Mouse (Mus musculus): ENCODE data around the gene Ush2a. TPM values are rescaled to one million over a fixed set of nuclear protein-coding genes. Genes with fewer than 3 reads are reported as not detected.
A peak's percentile ranks its signal among the peaks of the same experiment; 100 is the strongest.

The Ush2a gene
- polyA plus RNA-seq, 1 experiment from 2014 or later = 0.15 TPM

GRCm38 (mm10) chr1:188633736-188634135 lies 371.9 kb downstream of the Ush2a start:
- Histone ChIP-seq H3K27ac (replicated peaks; ENCODE audit: low read depth, low read length) (no peak overlapping the region), H3K9ac (ENCODE audit: low read length) (no peak overlapping the region), H3K4me2 (ENCODE audit: low read depth, severe bottlenecking) (no peak overlapping the region), H3K9me3 (ENCODE audit: control insufficient read depth, low read length) (no peaks in the 10 kb centered on the region), H3K27me3 (ENCODE audit: control insufficient read depth, insufficient read depth, low read length) (no peaks in the 10 kb centered on the region), H3K36me3 (ENCODE audit: control insufficient read depth, insufficient read depth, low read length) (no peaks in the 10 kb centered on the region), H3K4me1 (ENCODE audit: control insufficient read depth, insufficient read depth, low read length) (no peaks in the 10 kb centered on the region), H3K4me3 (ENCODE audit: low read depth, low read length) (no peak overlapping the region)
- 47% methylated on average over 4 of the region's 4 CpGs for WGBS
- ATAC-seq (ENCODE audit: insufficient number of reproducible peaks, low FRiP score, low TSS enrichment, low read depth) (no peak), DNase-seq (ENCODE audit: low spot score) (no peak)

- no peaks in the 10 kb centered on the region for H3K9me3 ChIP-seq (ENCODE audit: control insufficient read depth, low read length)
- ATAC-seq (ENCODE audit: insufficient number of reproducible peaks, low FRiP score, low TSS enrichment, low read depth) = no peak
These were observed 377.8 kb downstream of the Ush2a start for GRCm38 (mm10) chr1:188639666-188640065.

GRCm38 (mm10) chr1:188643156-188643555 lies 381.3 kb downstream of the Ush2a start:
- H3K36me3 ChIP-seq (ENCODE audit: control insufficient read depth, insufficient read depth, low read length) = no peaks in the 10 kb centered on the region
- H3K4me2 ChIP-seq (ENCODE audit: low read depth, severe bottlenecking) = no peak overlapping the region
- H3K9ac ChIP-seq (ENCODE audit: low read length) = no peak overlapping the region
- ATAC-seq (ENCODE audit: insufficient number of reproducible peaks, low FRiP score, low TSS enrichment, low read depth) = no peak
- H3K27me3 ChIP-seq (ENCODE audit: control insufficient read depth, insufficient read depth, low read length) = no peaks in the 10 kb centered on the region
- 90% methylated on average over 3 of the region's 3 CpGs for WGBS
- H3K4me3 ChIP-seq (ENCODE audit: low read depth, low read length) = no peak overlapping the region
- no peak overlapping the region for H3K27ac ChIP-seq (replicated peaks; ENCODE audit: low read depth, low read length)
- DNase-seq (ENCODE audit: low spot score) = no peak
- H3K4me1 ChIP-seq (ENCODE audit: control insufficient read depth, insufficient read depth, low read length) = no peaks in the 10 kb centered on the region
- H3K9me3 ChIP-seq (ENCODE audit: control insufficient read depth, low read length) = no peaks in the 10 kb centered on the region

More at GRCm38 (mm10) chr1:188639666-188640065, 377.8 kb downstream of the Ush2a start:
- no peak overlapping the region for H3K4me3 ChIP-seq (ENCODE audit: low read depth, low read length)
- H3K27ac ChIP-seq (replicated peaks; ENCODE audit: low read depth, low read length) = no peak overlapping the region
- no peaks in the 10 kb centered on the region for H3K36me3 ChIP-seq (ENCODE audit: control insufficient read depth, insufficient read depth, low read length)
- H3K9ac ChIP-seq (ENCODE audit: low read length) = no peak overlapping the region
- no peak overlapping the region for H3K4me2 ChIP-seq (ENCODE audit: low read depth, severe bottlenecking)
- no peaks in the 10 kb centered on the region for H3K27me3 ChIP-seq (ENCODE audit: control insufficient read depth, insufficient read depth, low read length)
- DNase-seq (ENCODE audit: low spot score) = no peak
- H3K4me1 ChIP-seq (ENCODE audit: control insufficient read depth, insufficient read depth, low read length) = no peaks in the 10 kb centered on the region

GRCm38 (mm10) chr1:188653001-188653400 lies 391.2 kb downstream of the Ush2a start:
- Histone ChIP-seq H3K4me3 (ENCODE audit: low read depth, low read length) (no peak overlapping the region), H3K4me2 (ENCODE audit: low read depth, severe bottlenecking) (no peak overlapping the region), H3K4me1 (ENCODE audit: control insufficient read depth, insufficient read depth, low read length) (no peaks in the 10 kb centered on the region), H3K36me3 (ENCODE audit: control insufficient read depth, insufficient read depth, low read length) (no peaks in the 10 kb centered on the region), H3K27ac (replicated peaks; ENCODE audit: low read depth, low read length) (no peak overlapping the region), H3K9ac (ENCODE audit: low read length) (no peak overlapping the region), H3K9me3 (ENCODE audit: control insufficient read depth, low read length) (no peaks in the 10 kb centered on the region), H3K27me3 (ENCODE audit: control insufficient read depth, insufficient read depth, low read length) (no peaks in the 10 kb centered on the region)
- DNase-seq (ENCODE audit: low spot score) (no peak), ATAC-seq (ENCODE audit: insufficient number of reproducible peaks, low FRiP score, low TSS enrichment, low read depth) (no peak)
- WGBS = 85% methylated on average over 3 of the region's 3 CpGs

- no peaks in the 10 kb centered on the region for H3K36me3 ChIP-seq (ENCODE audit: control insufficient read depth, insufficient read depth, low read length)
- H3K27ac ChIP-seq (replicated peaks; ENCODE audit: low read depth, low read length) = no peak overlapping the region
- H3K9ac ChIP-seq (ENCODE audit: low read length) = no peak overlapping the region
- no peaks in the 10 kb centered on the region for H3K27me3 ChIP-seq (ENCODE audit: control insufficient read depth, insufficient read depth, low read length)
- H3K4me1 ChIP-seq (ENCODE audit: control insufficient read depth, insufficient read depth, low read length) = peaks cover 6% of the 10 kb centered on the region; the same call in 1 of the 2 replicates
- H3K4me3 ChIP-seq (ENCODE audit: low read depth, low read length) = no peak overlapping the region
- no peaks in the 10 kb centered on the region for H3K9me3 ChIP-seq (ENCODE audit: control insufficient read depth, low read length)
- no peak for DNase-seq (ENCODE audit: low spot score)
- WGBS = 90% methylated on average over 12 of the region's 12 CpGs
- no peak for ATAC-seq (ENCODE audit: insufficient number of reproducible peaks, low FRiP score, low TSS enrichment, low read depth)
- H3K4me2 ChIP-seq (ENCODE audit: low read depth, severe bottlenecking) = no peak overlapping the region
These were observed 394.3 kb downstream of the Ush2a start for GRCm38 (mm10) chr1:188656121-188656520.

GRCm38 (mm10) chr1:188659159-188659558 lies 397.3 kb downstream of the Ush2a start:
- H3K9me3 ChIP-seq (ENCODE audit: control insufficient read depth, low read length) = no peaks in the 10 kb centered on the region
- ATAC-seq (ENCODE audit: insufficient number of reproducible peaks, low FRiP score, low TSS enrichment, low read depth) (no peak), DNase-seq (ENCODE audit: low spot score) (no peak)
- no peak overlapping the region for H3K4me3 ChIP-seq (ENCODE audit: low read depth, low read length)
- 57% methylated on average over 3 of the region's 3 CpGs for WGBS
- no peak overlapping the region for H3K4me2 ChIP-seq (ENCODE audit: low read depth, severe bottlenecking)
- no peak overlapping the region for H3K27ac ChIP-seq (replicated peaks; ENCODE audit: low read depth, low read length)
- H3K9ac ChIP-seq (ENCODE audit: low read length) = no peak overlapping the region
- peaks cover 8% of the 10 kb centered on the region; the same call in 1 of the 2 replicates for H3K4me1 ChIP-seq (ENCODE audit: control insufficient read depth, insufficient read depth, low read length)
- no peaks in the 10 kb centered on the region for H3K36me3 ChIP-seq (ENCODE audit: control insufficient read depth, insufficient read depth, low read length)
- H3K27me3 ChIP-seq (ENCODE audit: control insufficient read depth, insufficient read depth, low read length) = no peaks in the 10 kb centered on the region

- Histone ChIP-seq H3K27ac (replicated peaks; ENCODE audit: low read depth, low read length) (0 out of 2 replicates have a peak overlapping the region, but pooled peaks have one; percentile 30), H3K4me3 (ENCODE audit: low read depth, low read length) (peak overlapping the region; percentile 11; the same call in 1 of the 2 replicates), H3K9ac (ENCODE audit: low read length) (peak overlapping the region; percentile 37; the same call in 1 of the 2 replicates), H3K4me2 (ENCODE audit: low read depth, severe bottlenecking) (peak overlapping the region; percentile 43; the same call in 1 of the 2 replicates), H3K9me3 (ENCODE audit: control insufficient read depth, low read length) (no peaks in the 10 kb centered on the region), H3K27me3 (ENCODE audit: control insufficient read depth, insufficient read depth, low read length) (no peaks in the 10 kb centered on the region), H3K4me1 (ENCODE audit: control insufficient read depth, insufficient read depth, low read length) (peaks cover 8% of the 10 kb centered on the region; the same call in 1 of the 2 replicates), H3K36me3 (ENCODE audit: control insufficient read depth, insufficient read depth, low read length) (no peaks in the 10 kb centered on the region)
- DNase-seq (ENCODE audit: low spot score) (peak; percentile 56), ATAC-seq (ENCODE audit: insufficient number of reproducible peaks, low FRiP score, low TSS enrichment, low read depth) (peak; percentile 54; the same call in 1 of the 2 replicates)
- WGBS = 15% methylated on average over 3 of the region's 3 CpGs
These were observed 398.5 kb downstream of the Ush2a start for GRCm38 (mm10) chr1:188660339-188660738.

- WGBS = 0% methylated on average over 8 of the region's 8 CpGs
- Histone ChIP-seq H3K4me2 (ENCODE audit: low read depth, severe bottlenecking) (peak overlapping the region; percentile 43), H3K9ac (ENCODE audit: low read length) (peak overlapping the region; percentile 37; the same call in 1 of the 2 replicates), H3K4me1 (ENCODE audit: control insufficient read depth, insufficient read depth, low read length) (peaks cover 8% of the 10 kb centered on the region; the same call in 1 of the 2 replicates), H3K4me3 (ENCODE audit: low read depth, low read length) (peak overlapping the region; percentile 11; the same call in 1 of the 2 replicates), H3K27me3 (ENCODE audit: control insufficient read depth, insufficient read depth, low read length) (no peaks in the 10 kb centered on the region), H3K36me3 (ENCODE audit: control insufficient read depth, insufficient read depth, low read length) (no peaks in the 10 kb centered on the region), H3K27ac (replicated peaks; ENCODE audit: low read depth, low read length) (0 out of 2 replicates have a peak overlapping the region, but pooled peaks have one; percentile 30), H3K9me3 (ENCODE audit: control insufficient read depth, low read length) (no peaks in the 10 kb centered on the region)
- ATAC-seq (ENCODE audit: insufficient number of reproducible peaks, low FRiP score, low TSS enrichment, low read depth) (0 out of 2 replicates have a peak, but pooled peaks have one; percentile 9), DNase-seq (ENCODE audit: low spot score) (peak; percentile 62)
These were observed 399.1 kb downstream of the Ush2a start for GRCm38 (mm10) chr1:188660882-188661281.

- H3K27me3 ChIP-seq (ENCODE audit: control insufficient read depth, insufficient read depth, low read length) = no peaks in the 10 kb centered on the region
- H3K36me3 ChIP-seq (ENCODE audit: control insufficient read depth, insufficient read depth, low read length) = no peaks in the 10 kb centered on the region
- H3K4me1 ChIP-seq (ENCODE audit: control insufficient read depth, insufficient read depth, low read length) = no peaks in the 10 kb centered on the region
- WGBS = 88% methylated on average over 8 of the region's 8 CpGs
- H3K9ac ChIP-seq (ENCODE audit: low read length) = no peak overlapping the region
- H3K9me3 ChIP-seq (ENCODE audit: control insufficient read depth, low read length) = no peaks in the 10 kb centered on the region
- ATAC-seq (ENCODE audit: insufficient number of reproducible peaks, low FRiP score, low TSS enrichment, low read depth) = no peak
- DNase-seq (ENCODE audit: low spot score) = no peak
- H3K4me2 ChIP-seq (ENCODE audit: low read depth, severe bottlenecking) = no peak overlapping the region
- H3K4me3 ChIP-seq (ENCODE audit: low read depth, low read length) = no peak overlapping the region
- H3K27ac ChIP-seq (replicated peaks; ENCODE audit: low read depth, low read length) = no peak overlapping the region
These were observed 405.6 kb downstream of the Ush2a start for GRCm38 (mm10) chr1:188667460-188667859.
